Mouse (Mus musculus): Measurements from ENCODE around the gene Grip1. TPM values are rescaled to one million over a fixed set of nuclear protein-coding genes. Genes with fewer than 3 reads are reported as not detected.

Gene Grip1
- polyA plus RNA-seq, 1 experiment from 2014 or later, result 1.8 TPM

GRCm38 (mm10) chr10:119806151-119806550 lies 352.5 kb downstream of the Grip1 start:
- H3K27me3 ChIP-seq (ENCODE audit: control insufficient read depth, insufficient read depth, low read depth, low read length), result no peaks in the 10 kb centered on the region
- no peaks in the 10 kb centered on the region for H3K36me3 ChIP-seq (ENCODE audit: control insufficient read depth, insufficient read depth, low read length)
- H3K9me3 ChIP-seq (ENCODE audit: control insufficient read depth, low read length), result no peaks in the 10 kb centered on the region
- H3K4me1 ChIP-seq (replicated peaks; ENCODE audit: control insufficient read depth, insufficient read depth, low read length), result no peaks in the 10 kb centered on the region
- H3K27ac ChIP-seq (ENCODE audit: low read length), result no peak overlapping the region
- no peak overlapping the region for H3K9ac ChIP-seq (ENCODE audit: low read length)
- ATAC-seq (ENCODE audit: low read depth), result no peak
- H3K4me3 ChIP-seq (ENCODE audit: low read length), result no peak overlapping the region
- WGBS, result 34% methylated on average over 8 of the region's 8 CpGs
- H3K4me2 ChIP-seq (ENCODE audit: low read depth, low read length), result no peak overlapping the region

- no peak overlapping the region for H3K27ac ChIP-seq (ENCODE audit: low read length)
- H3K9me3 ChIP-seq (ENCODE audit: control insufficient read depth, low read length), result no peaks in the 10 kb centered on the region
- H3K36me3 ChIP-seq (ENCODE audit: control insufficient read depth, insufficient read depth, low read length), result no peaks in the 10 kb centered on the region
- H3K9ac ChIP-seq (ENCODE audit: low read length), result no peak overlapping the region
- H3K4me3 ChIP-seq (ENCODE audit: low read length), result no peak overlapping the region
- ATAC-seq (ENCODE audit: low read depth), result no peak
- no peaks in the 10 kb centered on the region for H3K27me3 ChIP-seq (ENCODE audit: control insufficient read depth, insufficient read depth, low read depth, low read length)
- 88% methylated on average over 5 of the region's 5 CpGs for WGBS
- H3K4me1 ChIP-seq (replicated peaks; ENCODE audit: control insufficient read depth, insufficient read depth, low read length), result no peaks in the 10 kb centered on the region
- no peak overlapping the region for H3K4me2 ChIP-seq (ENCODE audit: low read depth, low read length)
These were observed 354.8 kb downstream of the Grip1 start for GRCm38 (mm10) chr10:119808384-119808783.

DNA sequence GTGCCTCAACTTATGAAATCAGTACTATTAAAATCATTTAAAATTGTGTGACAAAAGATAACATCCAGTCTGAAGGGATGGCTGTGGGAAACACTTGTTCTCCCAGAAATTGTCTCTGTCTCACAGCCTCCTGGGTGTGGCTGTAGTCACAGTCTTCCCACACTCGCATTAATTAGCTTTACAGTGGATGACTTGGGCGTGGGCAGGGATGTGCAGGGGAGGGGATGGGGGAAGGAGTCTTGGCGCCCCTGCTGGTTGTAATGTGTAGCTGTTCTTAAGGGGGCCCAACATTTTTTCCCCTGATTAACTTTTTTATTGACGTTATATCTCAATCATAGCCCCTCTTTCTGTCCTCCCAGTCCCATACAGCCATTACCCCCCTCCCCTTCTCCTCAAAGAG lies 360.5 kb downstream of the Grip1 start:
- WGBS, result 87% methylated on average over 4 of the region's 4 CpGs
- Histone ChIP-seq H3K9ac (ENCODE audit: low read length) (no peak overlapping the region), H3K4me3 (ENCODE audit: low read length) (no peak overlapping the region), H3K36me3 (ENCODE audit: control insufficient read depth, insufficient read depth, low read length) (no peaks in the 10 kb centered on the region), H3K9me3 (ENCODE audit: control insufficient read depth, low read length) (no peaks in the 10 kb centered on the region), H3K4me1 (replicated peaks; ENCODE audit: control insufficient read depth, insufficient read depth, low read length) (0 out of 2 replicates have a peak, but pooled peaks cover 2% of the 10 kb centered on the region), H3K4me2 (ENCODE audit: low read depth, low read length) (no peak overlapping the region), H3K27ac (ENCODE audit: low read length) (no peak overlapping the region), H3K27me3 (ENCODE audit: control insufficient read depth, insufficient read depth, low read depth, low read length) (no peaks in the 10 kb centered on the region)
- ATAC-seq (ENCODE audit: low read depth), result no peak

DNA sequence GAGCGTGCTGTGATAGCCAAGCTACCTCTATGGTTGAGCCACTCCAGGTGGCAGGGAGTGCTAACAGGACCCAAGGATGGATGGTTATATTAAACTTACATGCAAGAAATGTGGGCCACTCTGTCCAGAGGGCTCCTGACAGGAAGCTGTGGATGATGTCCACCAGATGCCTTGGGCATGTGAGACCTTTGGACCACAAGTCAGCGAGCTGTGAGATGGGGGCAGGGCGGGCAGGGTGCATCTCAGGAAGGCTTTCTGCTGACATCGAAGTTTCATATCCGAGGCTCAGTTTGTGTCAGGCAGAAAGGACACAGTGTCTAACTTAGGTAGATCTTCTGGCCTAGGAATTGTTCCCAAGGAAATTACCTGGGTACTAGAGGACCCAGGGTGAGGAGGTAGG lies 362.4 kb downstream of the Grip1 start:
- Histone ChIP-seq H3K4me1 (replicated peaks; ENCODE audit: control insufficient read depth, insufficient read depth, low read length) (peaks cover 4% of the 10 kb centered on the region; the same call in 1 of the 2 replicates), H3K4me3 (ENCODE audit: low read length) (no peak overlapping the region), H3K9ac (ENCODE audit: low read length) (no peak overlapping the region), H3K36me3 (ENCODE audit: control insufficient read depth, insufficient read depth, low read length) (no peaks in the 10 kb centered on the region), H3K27ac (ENCODE audit: low read length) (no peak overlapping the region), H3K9me3 (ENCODE audit: control insufficient read depth, low read length) (no peaks in the 10 kb centered on the region), H3K4me2 (ENCODE audit: low read depth, low read length) (no peak overlapping the region), H3K27me3 (ENCODE audit: control insufficient read depth, insufficient read depth, low read depth, low read length) (no peaks in the 10 kb centered on the region)
- ATAC-seq (ENCODE audit: low read depth), result no peak
- WGBS, result 55% methylated on average over 5 of the region's 5 CpGs

DNA sequence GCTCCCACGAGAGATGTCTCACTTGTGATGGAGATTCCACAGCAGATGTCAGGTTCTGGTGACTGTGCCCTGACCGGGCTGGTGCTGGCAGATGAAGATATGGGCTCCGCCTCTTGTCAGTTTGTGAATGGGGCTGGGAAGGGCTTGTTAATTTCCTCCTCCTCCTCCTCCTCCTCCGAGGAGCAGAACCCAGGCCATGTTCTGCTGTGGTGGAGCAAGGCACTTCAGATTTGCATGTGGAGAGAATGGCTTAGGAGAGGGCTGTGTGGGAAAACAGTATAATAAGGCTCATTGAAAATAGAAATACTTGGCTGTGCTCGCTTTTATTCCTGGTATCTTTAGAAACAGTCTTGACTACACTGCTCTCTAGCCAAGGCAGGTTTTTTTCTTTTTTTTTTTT lies 364.8 kb downstream of the Grip1 start:
- ATAC-seq (ENCODE audit: low read depth), result no peak
- WGBS, result 46% methylated on average over 5 of the region's 5 CpGs

DNA sequence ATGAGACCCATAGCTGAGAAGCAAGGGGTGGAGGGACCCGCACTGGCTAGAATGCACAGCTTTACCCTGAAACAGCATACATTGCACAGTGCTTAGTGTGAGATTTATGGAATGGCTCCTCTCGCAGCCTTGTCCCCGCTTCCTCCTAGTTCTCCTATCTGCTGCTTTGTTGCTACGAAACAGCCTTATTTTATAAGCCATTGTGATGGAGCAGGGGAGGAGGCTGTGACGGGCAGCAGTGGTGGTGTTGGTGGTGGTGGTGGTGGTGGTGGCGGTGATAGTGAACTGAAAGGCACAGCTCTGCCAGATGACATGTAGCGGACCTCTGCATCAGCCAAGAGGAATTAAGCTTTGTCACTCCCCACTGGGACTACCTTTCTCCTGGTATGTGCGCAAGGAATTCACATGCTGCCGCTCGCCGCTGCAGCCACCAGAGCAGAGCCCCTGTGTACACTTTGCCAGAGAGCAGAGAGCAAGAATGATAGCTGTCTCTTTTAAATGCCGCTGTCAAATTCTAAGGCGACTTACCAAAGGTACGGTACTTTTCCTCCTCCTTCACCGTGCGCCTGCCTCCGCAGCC lies 365.6 kb downstream of the Grip1 start:
- Histone ChIP-seq H3K27me3 (ENCODE audit: control insufficient read depth, insufficient read depth, low read depth, low read length) (no peaks in the 10 kb centered on the region), H3K9me3 (ENCODE audit: control insufficient read depth, low read length) (no peaks in the 10 kb centered on the region), H3K9ac (ENCODE audit: low read length) (no peak overlapping the region), H3K4me3 (ENCODE audit: low read length) (peak overlapping the region; percentile 20), H3K36me3 (ENCODE audit: control insufficient read depth, insufficient read depth, low read length) (no peaks in the 10 kb centered on the region), H3K27ac (ENCODE audit: low read length) (no peak overlapping the region), H3K4me1 (replicated peaks; ENCODE audit: control insufficient read depth, insufficient read depth, low read length) (peaks cover 4% of the 10 kb centered on the region; the same call in 1 of the 2 replicates), H3K4me2 (ENCODE audit: low read depth, low read length) (peak overlapping the region; percentile 48)
- 0 out of 2 replicates have a peak, but pooled peaks have one; percentile 31 for ATAC-seq (ENCODE audit: low read depth)
- WGBS, result 17% methylated on average over 17 of the region's 17 CpGs

More for the DNA sequence above, 364.8 kb downstream of the Grip1 start:
- no peaks in the 10 kb centered on the region for H3K36me3 ChIP-seq (ENCODE audit: control insufficient read depth, insufficient read depth, low read length)
- no peaks in the 10 kb centered on the region for H3K9me3 ChIP-seq (ENCODE audit: control insufficient read depth, low read length)
- H3K27ac ChIP-seq (ENCODE audit: low read length), result no peak overlapping the region
- H3K4me3 ChIP-seq (ENCODE audit: low read length), result no peak overlapping the region
- H3K4me1 ChIP-seq (replicated peaks; ENCODE audit: control insufficient read depth, insufficient read depth, low read length), result peaks cover 4% of the 10 kb centered on the region; the same call in 1 of the 2 replicates
- no peak overlapping the region for H3K9ac ChIP-seq (ENCODE audit: low read length)
- H3K27me3 ChIP-seq (ENCODE audit: control insufficient read depth, insufficient read depth, low read depth, low read length), result no peaks in the 10 kb centered on the region
- no peak overlapping the region for H3K4me2 ChIP-seq (ENCODE audit: low read depth, low read length)

DNA sequence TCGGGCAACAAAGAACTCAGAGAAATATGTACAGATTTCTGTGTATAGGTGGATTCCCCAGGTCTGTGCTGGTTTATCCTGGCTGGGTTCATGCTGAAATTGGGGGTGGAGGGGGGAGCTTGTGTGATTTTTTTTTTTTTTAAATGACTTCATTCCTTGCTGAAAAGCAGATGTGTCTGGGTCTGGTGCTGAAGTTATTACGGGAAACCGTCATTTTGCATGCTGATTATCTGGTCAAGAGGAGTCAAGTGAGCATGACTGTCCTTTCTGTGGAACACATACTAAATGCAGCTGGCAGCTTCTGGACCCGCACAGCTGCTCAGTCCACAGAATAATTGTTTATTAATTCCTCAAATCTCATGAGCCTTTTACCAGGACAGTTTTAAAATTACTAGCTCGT lies 366.1 kb downstream of the Grip1 start:
- peak overlapping the region; percentile 20 for H3K4me3 ChIP-seq (ENCODE audit: low read length)
- H3K4me2 ChIP-seq (ENCODE audit: low read depth, low read length), result peak overlapping the region; percentile 48
- peaks cover 4% of the 10 kb centered on the region; the same call in 1 of the 2 replicates for H3K4me1 ChIP-seq (replicated peaks; ENCODE audit: control insufficient read depth, insufficient read depth, low read length)
- H3K9me3 ChIP-seq (ENCODE audit: control insufficient read depth, low read length), result no peaks in the 10 kb centered on the region
- no peak for ATAC-seq (ENCODE audit: low read depth)
- WGBS, result 22% methylated on average over 5 of the region's 5 CpGs
- H3K36me3 ChIP-seq (ENCODE audit: control insufficient read depth, insufficient read depth, low read length), result no peaks in the 10 kb centered on the region
- no peak overlapping the region for H3K27ac ChIP-seq (ENCODE audit: low read length)
- no peak overlapping the region for H3K9ac ChIP-seq (ENCODE audit: low read length)
- H3K27me3 ChIP-seq (ENCODE audit: control insufficient read depth, insufficient read depth, low read depth, low read length), result no peaks in the 10 kb centered on the region

DNA sequence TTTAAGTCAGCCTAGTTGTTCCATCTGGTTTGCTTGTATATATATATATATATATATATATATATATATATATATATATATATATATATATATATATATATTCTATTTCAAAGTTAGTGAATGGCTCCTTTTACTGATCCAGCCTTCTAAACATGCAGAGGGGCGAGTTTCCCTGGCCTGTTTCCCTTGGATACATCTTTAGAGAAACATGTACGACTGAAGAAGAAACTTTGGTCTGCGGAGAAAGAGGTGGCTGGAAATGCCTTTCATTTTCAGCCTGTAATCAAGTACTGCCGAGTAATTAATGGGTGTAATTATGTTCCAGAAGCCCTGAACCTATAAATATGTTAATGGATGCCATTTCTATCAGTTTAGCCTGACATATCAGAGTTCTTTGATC lies 366.8 kb downstream of the Grip1 start:
- no peak overlapping the region for H3K4me3 ChIP-seq (ENCODE audit: low read length)
- WGBS, result 49% methylated on average over 4 of the region's 4 CpGs
- no peak overlapping the region for H3K27ac ChIP-seq (ENCODE audit: low read length)
- H3K36me3 ChIP-seq (ENCODE audit: control insufficient read depth, insufficient read depth, low read length), result no peaks in the 10 kb centered on the region
- H3K9me3 ChIP-seq (ENCODE audit: control insufficient read depth, low read length), result no peaks in the 10 kb centered on the region
- no peaks in the 10 kb centered on the region for H3K27me3 ChIP-seq (ENCODE audit: control insufficient read depth, insufficient read depth, low read depth, low read length)
- no peak overlapping the region for H3K4me2 ChIP-seq (ENCODE audit: low read depth, low read length)
- no peak for ATAC-seq (ENCODE audit: low read depth)
- no peak overlapping the region for H3K9ac ChIP-seq (ENCODE audit: low read length)
- peaks cover 4% of the 10 kb centered on the region; the same call in 1 of the 2 replicates for H3K4me1 ChIP-seq (replicated peaks; ENCODE audit: control insufficient read depth, insufficient read depth, low read length)

GRCm38 (mm10) chr10:119823691-119824090 lies 370.1 kb downstream of the Grip1 start:
- no peaks in the 10 kb centered on the region for H3K27me3 ChIP-seq (ENCODE audit: control insufficient read depth, insufficient read depth, low read depth, low read length)
- H3K4me3 ChIP-seq (ENCODE audit: low read length), result no peak overlapping the region
- H3K4me2 ChIP-seq (ENCODE audit: low read depth, low read length), result no peak overlapping the region
- 38% methylated on average over 7 of the region's 7 CpGs for WGBS
- H3K27ac ChIP-seq (ENCODE audit: low read length), result no peak overlapping the region
- ATAC-seq (ENCODE audit: low read depth), result peak; percentile 41; the same call in 1 of the 2 replicates
- H3K9me3 ChIP-seq (ENCODE audit: control insufficient read depth, low read length), result no peaks in the 10 kb centered on the region
- H3K4me1 ChIP-seq (replicated peaks; ENCODE audit: control insufficient read depth, insufficient read depth, low read length), result peaks cover 4% of the 10 kb centered on the region; the same call in 1 of the 2 replicates
- H3K9ac ChIP-seq (ENCODE audit: low read length), result no peak overlapping the region
- no peaks in the 10 kb centered on the region for H3K36me3 ChIP-seq (ENCODE audit: control insufficient read depth, insufficient read depth, low read length)
